Mouse (Mus musculus) testis, adult 2 months (tissue): ENCODE measurements around the gene Palld. TPM values are rescaled to one million over a fixed set of nuclear protein-coding genes. Genes with fewer than 3 reads are reported as not detected.

Experiments used
- H3K27ac ChIP-seq: fragments of 200-500 bp; 2 replicates; pipeline ENCODE4 v1.5.1; 2012; ENCODE audit warnings: low read depth, low read length; ENCODE audit not compliant: control insufficient read depth, insufficient read depth
- H3K27me3 ChIP-seq: fragments of 200-500 bp; 2 replicates; pipeline ENCODE4 v1.6.1; 2012; ENCODE audit warnings: mild to moderate bottlenecking, low read length, moderate library complexity; ENCODE audit not compliant: control insufficient read depth, insufficient read depth
- H3K36me3 ChIP-seq: fragments of 200-500 bp; 2 replicates; pipeline ENCODE4 v1.6.1; 2012; ENCODE audit warnings: mild to moderate bottlenecking, low read length; ENCODE audit not compliant: control insufficient read depth, insufficient read depth
- H3K4me1 ChIP-seq: fragments of 200-500 bp; 2 replicates; pipeline ENCODE4 v1.6.1; 2012; ENCODE audit warnings: low read length; ENCODE audit not compliant: control insufficient read depth, insufficient read depth
- H3K4me3 ChIP-seq: fragments of 200-500 bp; 2 replicates; pipeline ENCODE4 v1.5.1; 2012; ENCODE audit warnings: low read depth, mild to moderate bottlenecking, low read length, moderate library complexity, mixed read lengths; ENCODE audit not compliant: control insufficient read depth
- CTCF ChIP-seq: fragments of 200-500 bp; IDR thresholded peaks from 2 replicates; pipeline ENCODE4 v1.5.1; 2012; ENCODE audit warnings: low read depth, mild to moderate bottlenecking, inconsistent platforms, low read length, moderate library complexity; ENCODE audit not compliant: control insufficient read depth, insufficient read depth, insufficient replicate concordance
- POLR2A ChIP-seq: fragments of 200-500 bp; IDR thresholded peaks from 2 replicates; pipeline ENCODE4 v1.6.1; 2012; ENCODE audit warnings: low read depth, mild to moderate bottlenecking, inconsistent platforms, low read length, moderate library complexity; ENCODE audit not compliant: control insufficient read depth
- polyA plus RNA-seq: library from polyadenylated mRNA; depleted of rRNA; stranded (reverse); fragments of >200 nt; gene quantifications from 2 replicates; pipeline ENCODE4 v1.2.3, GENCODE M21; 2012

Gene Palld
- polyA plus RNA-seq, 1 experiment: 7.8 TPM

- no peak overlapping the region for H3K4me3 ChIP-seq
- no peaks in the 10 kb centered on the region for H3K36me3 ChIP-seq
- TF ChIP-seq CTCF: no peak
- TF ChIP-seq POLR2A: no peak
- H3K4me1 ChIP-seq: no peaks in the 10 kb centered on the region
- H3K27ac ChIP-seq: no peak overlapping the region
- H3K27me3 ChIP-seq: no peaks in the 10 kb centered on the region
Observed at GRCm38 (mm10) chr8:61569211-61569610, 333.3 kb downstream of the Palld start.

GRCm38 (mm10) chr8:61563378-61563777 is 339.1 kb downstream of the Palld start:
- H3K27ac ChIP-seq: no peak overlapping the region
- no peaks in the 10 kb centered on the region for H3K36me3 ChIP-seq
- TF ChIP-seq POLR2A (no peak), CTCF (no peak)
- no peaks in the 10 kb centered on the region for H3K27me3 ChIP-seq
- no peak overlapping the region for H3K4me3 ChIP-seq
- no peaks in the 10 kb centered on the region for H3K4me1 ChIP-seq

- H3K4me1 ChIP-seq: peaks cover 1% of the 10 kb centered on the region; the same call in 1 of the 2 replicates
- H3K36me3 ChIP-seq: no peaks in the 10 kb centered on the region
- no peak overlapping the region for H3K4me3 ChIP-seq
- H3K27me3 ChIP-seq: no peaks in the 10 kb centered on the region
- TF ChIP-seq CTCF (no peak), POLR2A (no peak)
- H3K27ac ChIP-seq: no peak overlapping the region
Observed at GRCm38 (mm10) chr8:61562626-61563025, 339.9 kb downstream of the Palld start.

- Histone ChIP-seq H3K27me3 (no peaks in the 10 kb centered on the region), H3K27ac (no peak overlapping the region), H3K4me3 (no peak overlapping the region), H3K36me3 (no peaks in the 10 kb centered on the region), H3K4me1 (peaks cover 3% of the 10 kb centered on the region; the same call in 1 of the 2 replicates)
- TF ChIP-seq CTCF (no peak), POLR2A (no peak)
Observed at GRCm38 (mm10) chr8:61561220-61561619, 341.3 kb downstream of the Palld start.

GRCm38 (mm10) chr8:61559979-61560378 is 342.5 kb downstream of the Palld start:
- Histone ChIP-seq H3K36me3 (no peaks in the 10 kb centered on the region), H3K27ac (no peak overlapping the region), H3K27me3 (no peaks in the 10 kb centered on the region), H3K4me3 (no peak overlapping the region), H3K4me1 (peaks cover 3% of the 10 kb centered on the region; the same call in 1 of the 2 replicates)
- no peak for TF ChIP-seq POLR2A
- no peak for TF ChIP-seq CTCF

GRCm38 (mm10) chr8:61559450-61559849 is 343.0 kb downstream of the Palld start:
- Histone ChIP-seq H3K27ac (no peak overlapping the region), H3K36me3 (no peaks in the 10 kb centered on the region), H3K4me3 (no peak overlapping the region), H3K27me3 (no peaks in the 10 kb centered on the region), H3K4me1 (peaks cover 3% of the 10 kb centered on the region; the same call in 1 of the 2 replicates)
- TF ChIP-seq POLR2A (no peak), CTCF (no peak)

DNA sequence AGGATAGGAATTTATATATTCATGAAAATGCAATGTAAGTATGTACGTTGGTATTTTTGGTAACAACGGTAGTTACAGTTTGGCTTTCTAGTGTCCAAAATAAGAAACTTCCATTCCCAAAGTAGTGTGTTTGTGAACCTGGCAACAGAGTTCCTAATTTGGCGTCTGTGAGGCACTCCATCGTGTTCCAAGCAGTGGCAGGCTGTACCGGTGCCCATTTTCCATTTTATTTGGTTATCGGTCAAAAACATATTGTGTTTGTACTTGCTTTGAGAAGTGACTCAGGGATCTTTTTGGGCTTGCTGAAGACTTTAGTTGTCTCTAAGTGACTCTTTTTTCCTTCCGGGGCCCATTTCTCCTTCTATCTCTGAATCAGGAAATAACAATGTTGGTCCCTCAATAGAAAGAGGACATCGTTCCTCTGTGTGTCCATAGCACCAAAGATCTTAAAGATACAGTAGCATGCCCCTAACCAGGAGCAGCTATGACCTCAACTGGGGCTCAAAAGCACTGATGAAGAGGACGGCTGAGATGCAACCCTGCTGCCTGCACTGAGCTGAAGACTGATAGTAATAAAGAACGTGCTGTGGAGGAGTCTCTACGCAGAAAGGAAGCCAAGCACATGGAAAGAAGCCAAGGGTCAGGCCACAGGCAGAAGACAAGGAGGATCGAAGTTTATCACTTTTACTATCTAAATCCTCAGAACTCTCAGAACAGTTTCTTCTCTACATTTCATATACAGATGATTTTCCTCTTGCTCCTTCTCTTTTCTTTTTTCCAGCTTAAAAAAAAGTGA is 344.2 kb downstream of the Palld start:
- Histone ChIP-seq H3K4me3 (no peak overlapping the region), H3K27me3 (no peaks in the 10 kb centered on the region), H3K27ac (no peak overlapping the region), H3K36me3 (no peaks in the 10 kb centered on the region), H3K4me1 (peaks cover 3% of the 10 kb centered on the region; the same call in 1 of the 2 replicates)
- no peak for TF ChIP-seq POLR2A
- no peak for TF ChIP-seq CTCF

GRCm38 (mm10) chr8:61557036-61557435 is 345.5 kb downstream of the Palld start:
- no peak for TF ChIP-seq CTCF
- no peak for TF ChIP-seq POLR2A

More at GRCm38 (mm10) chr8:61557036-61557435, 345.5 kb downstream of the Palld start:
- Histone ChIP-seq H3K36me3 (no peaks in the 10 kb centered on the region), H3K27ac (no peak overlapping the region), H3K27me3 (no peaks in the 10 kb centered on the region), H3K4me1 (peaks cover 3% of the 10 kb centered on the region; the same call in 1 of the 2 replicates), H3K4me3 (no peak overlapping the region)
